Mouse (Mus musculus) heart, postnatal 14 days (tissue): ENCODE data around the gene Fancc. TPM values are rescaled to one million over a fixed set of nuclear protein-coding genes. Genes with fewer than 3 reads are reported as not detected.
"Not testable (repeated sequence)": the region's sequence is repeated elsewhere in the genome, so short reads cannot be mapped to it uniquely, and the experiment has no call there.

ENCODE experiments used
- DNase-seq, 2 experiments: peaks; one replicate each; pipeline ENCODE4 v3.0.0; 2021 to 2022
- intact Hi-C: fragments of 180-260 bp; cut with DNase I; formaldehyde crosslinking; loops from one replicate; pipeline ENCODE4 v1.15.1; 2025
- total RNA-seq, 2 experiments: library from RNA; stranded (reverse); gene quantifications; 2 replicates each; pipeline ENCODE4 v1.2.3; 2021

Fancc gene
- total RNA-seq, 2 experiments from 2014 or later: 5.0 to 6.9 TPM

DNA sequence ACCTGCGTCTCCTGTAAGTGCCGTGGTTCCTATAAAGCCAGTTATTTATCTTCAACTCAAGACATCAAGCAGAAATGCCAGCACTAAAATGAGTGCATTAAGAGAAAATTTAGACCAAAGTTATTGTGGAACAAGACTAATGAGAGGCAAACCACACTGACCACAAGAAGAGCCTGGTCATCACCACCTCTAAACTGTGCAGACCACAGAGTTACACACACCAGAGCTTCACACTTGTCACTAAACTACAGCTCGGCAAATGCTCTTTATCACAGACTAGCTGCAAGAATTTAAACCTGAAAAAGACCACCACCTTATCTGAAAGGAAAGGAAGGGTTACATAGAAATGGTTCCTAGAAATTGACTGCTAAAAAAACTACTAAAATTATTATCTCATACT lies 135.3 kb downstream of the Fancc start:
- DNase-seq: no peak
- intact Hi-C loops: no loop called here

GRCm38 (mm10) chr13:63360111-63360885 lies 136.8 kb downstream of the Fancc start:
- intact Hi-C loops: no loop called here
- DNase-seq: no peak

DNA sequence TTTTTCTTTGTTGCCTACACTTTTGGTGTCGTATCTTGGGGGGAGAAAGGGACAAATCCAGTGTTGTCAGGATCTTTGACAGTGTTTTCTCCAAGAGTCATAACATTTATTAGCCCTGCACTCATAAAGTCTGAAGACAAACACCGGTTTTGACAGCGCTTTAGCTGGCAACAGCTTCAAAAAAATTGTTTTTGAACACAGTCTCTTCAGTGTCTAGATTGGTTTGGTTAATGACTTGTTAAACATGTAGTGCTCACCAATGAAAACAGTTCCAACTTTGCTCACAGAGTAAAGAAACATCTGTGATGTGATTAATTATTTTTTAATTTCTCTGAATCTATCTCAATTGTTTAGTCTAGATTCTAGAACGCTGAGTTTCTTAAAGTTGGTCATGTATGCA lies 137.7 kb downstream of the Fancc start:
- no peak for DNase-seq
- intact Hi-C loops: no loop called here

GRCm38 (mm10) chr13:63356558-63356957 lies 140.5 kb downstream of the Fancc start:
- DNase-seq: peak; percentile 60 to 77
- intact Hi-C loops: loop anchor here (2.0 kb wide), 1 partner anchor 436 kb away; no protein-coding TSS in a partner anchor

DNA sequence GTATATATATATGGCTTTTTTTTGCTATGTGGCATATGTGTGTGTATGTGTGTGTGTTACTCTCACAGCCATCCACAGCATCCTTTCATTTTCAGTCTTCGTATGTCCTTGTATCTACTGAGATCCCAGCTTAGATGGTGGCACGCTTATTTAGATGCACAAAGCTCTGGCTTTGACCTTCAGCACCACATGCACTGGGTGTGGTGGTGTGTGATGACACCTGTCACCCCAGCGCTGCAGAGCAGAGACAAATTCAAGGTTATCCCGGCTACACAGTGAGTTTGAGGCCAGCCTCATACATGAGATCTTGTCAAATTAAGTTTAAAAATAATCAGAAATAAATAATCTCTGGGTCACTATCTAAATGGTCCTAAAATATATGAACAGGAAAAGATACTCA lies 141.0 kb downstream of the Fancc start:
- DNase-seq: no peak
- intact Hi-C loops: loop anchor here (2.0 kb wide), 1 partner anchor 435 kb away; no protein-coding TSS in a partner anchor

DNA sequence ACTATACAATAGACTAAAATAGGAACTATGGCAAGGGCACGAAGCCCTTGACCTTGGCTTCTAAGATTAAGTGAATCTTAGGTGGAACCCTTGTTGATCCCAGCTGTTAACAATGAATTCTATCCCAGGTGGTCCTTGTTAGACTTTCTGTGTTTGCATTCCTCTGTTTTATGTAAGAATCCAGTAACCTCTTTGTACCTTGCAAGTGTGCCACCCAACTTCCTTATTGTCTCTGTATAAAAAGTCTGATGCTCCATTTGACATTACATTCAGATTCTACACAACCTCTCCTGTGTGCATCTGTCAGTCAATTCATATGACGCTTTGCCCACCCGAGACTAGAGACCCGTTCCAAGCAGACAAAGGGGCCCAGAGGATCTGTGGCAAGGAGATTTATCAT lies 143.8 kb downstream of the Fancc start:
- intact Hi-C loops, DNase-seq: not testable (repeated sequence)

DNA sequence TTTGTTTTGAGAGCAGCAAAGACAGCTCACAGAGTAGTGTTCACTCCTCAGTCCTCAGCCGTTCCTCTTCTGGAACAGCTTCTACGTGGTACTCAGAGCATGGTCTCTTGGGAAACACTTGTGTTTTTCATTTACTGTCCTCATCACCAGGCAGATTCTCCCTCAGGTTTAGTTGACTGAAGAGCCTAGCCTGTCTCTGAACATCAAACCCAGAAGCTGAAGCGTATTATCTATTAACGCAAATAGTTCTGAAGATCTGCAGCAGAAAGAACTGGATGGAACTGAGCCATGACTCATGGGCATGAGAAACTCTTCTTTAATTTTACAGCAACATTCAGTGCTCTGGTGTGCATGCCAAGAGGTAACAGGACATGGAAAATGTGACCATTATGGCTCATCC lies 147.0 kb downstream of the Fancc start:
- no peak for DNase-seq
- intact Hi-C loops: no loop called here

GRCm38 (mm10) chr13:63347639-63348038 lies 149.4 kb downstream of the Fancc start:
- intact Hi-C loops: no loop called here
- no peak for DNase-seq

DNA sequence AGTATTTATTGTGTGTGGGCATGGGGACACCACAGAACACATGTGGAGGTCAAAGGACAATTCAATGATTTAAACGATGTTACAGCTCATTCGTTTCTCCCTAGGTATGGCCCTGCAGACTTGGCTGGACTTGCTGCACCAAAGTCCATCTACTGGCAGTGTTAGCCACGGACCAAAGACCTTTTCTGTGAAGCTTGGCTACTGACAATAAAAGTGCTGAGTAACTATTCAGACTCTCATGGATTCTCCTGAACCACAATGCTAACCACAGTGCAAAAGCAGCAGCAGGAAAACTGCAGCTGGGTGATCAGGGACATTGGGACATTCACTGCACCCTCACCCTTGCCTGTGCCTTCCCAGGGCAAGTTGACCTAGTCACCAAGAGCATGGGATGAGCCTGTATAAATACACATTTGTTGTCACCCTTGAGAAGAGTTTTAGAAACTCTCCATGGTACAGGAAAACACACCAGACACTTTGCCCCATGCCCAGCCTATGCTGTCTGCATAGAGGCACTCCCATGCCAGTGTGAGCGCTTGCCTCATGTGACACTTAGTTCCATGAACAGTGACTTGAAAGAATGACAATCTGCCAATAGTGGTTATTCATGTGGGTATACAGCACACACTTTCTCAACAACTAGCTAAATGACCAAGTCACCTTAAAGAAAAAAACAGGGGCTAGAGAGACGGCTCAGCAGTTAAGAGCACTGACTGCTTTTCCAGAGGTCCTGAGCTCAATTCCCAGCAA lies 151.4 kb downstream of the Fancc start:
- no peak for DNase-seq
- intact Hi-C loops: no loop called here

DNA sequence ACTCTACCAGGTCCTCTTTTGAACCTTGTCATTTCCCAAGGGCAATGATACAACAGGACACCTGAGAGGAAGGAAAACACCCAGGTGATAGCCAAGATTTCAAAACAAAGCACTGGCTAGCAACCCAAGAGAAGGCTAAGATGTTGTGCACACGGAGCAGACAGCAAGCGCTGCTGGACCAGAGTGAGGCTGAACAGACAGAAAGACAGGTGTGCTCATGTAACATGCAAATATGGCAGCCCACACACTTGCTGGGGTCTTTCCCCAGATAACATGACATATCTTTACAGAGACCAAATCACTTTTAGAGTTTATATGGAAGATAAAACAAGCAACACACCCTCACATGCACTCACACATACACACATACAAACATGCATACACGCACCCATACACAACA lies 152.6 kb downstream of the Fancc start:
- DNase-seq: no peak
- intact Hi-C loops: no loop called here

DNA sequence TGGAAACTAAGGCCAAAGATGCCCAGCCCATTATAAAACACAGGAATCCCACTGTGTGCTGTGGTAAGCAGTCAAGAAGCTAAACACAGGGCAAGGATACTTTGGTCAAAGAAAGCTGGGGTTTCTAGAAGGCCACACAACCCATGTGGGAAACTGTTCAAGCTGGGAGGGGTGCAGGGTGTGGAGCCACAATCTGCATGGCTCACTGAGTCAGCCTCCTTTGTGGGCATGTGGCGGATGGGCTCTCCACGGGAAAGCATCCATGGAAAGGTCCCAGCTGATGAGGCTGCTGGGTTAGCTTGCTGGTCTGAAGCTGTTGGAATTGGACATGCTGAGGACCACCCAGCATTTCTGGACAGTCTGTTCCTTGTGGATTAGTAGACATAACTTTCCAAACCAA lies 154.3 kb downstream of the Fancc start:
- intact Hi-C loops: no loop called here
- no peak for DNase-seq

- intact Hi-C loops: loop anchor here (10.0 kb wide), 1 partner anchor 575 kb away; the partner anchor contains the start of gene Platr25
- no peak for DNase-seq
Measured at GRCm38 (mm10) chr13:63339946-63340345, 157.1 kb downstream of the Fancc start.

- intact Hi-C loops: loop anchor here (10.0 kb wide), 1 partner anchor 573 kb away; the partner anchor contains the start of gene Platr25
- no peak for DNase-seq
Measured at GRCm38 (mm10) chr13:63337239-63337960, 159.7 kb downstream of the Fancc start.

GRCm38 (mm10) chr13:63336335-63336734 lies 160.7 kb downstream of the Fancc start:
- intact Hi-C loops: loop anchor here (10.0 kb wide), 1 partner anchor 572 kb away; the partner anchor contains the start of gene Platr25
- peak in 1 of 2 experiments; percentile 15 for DNase-seq

DNA sequence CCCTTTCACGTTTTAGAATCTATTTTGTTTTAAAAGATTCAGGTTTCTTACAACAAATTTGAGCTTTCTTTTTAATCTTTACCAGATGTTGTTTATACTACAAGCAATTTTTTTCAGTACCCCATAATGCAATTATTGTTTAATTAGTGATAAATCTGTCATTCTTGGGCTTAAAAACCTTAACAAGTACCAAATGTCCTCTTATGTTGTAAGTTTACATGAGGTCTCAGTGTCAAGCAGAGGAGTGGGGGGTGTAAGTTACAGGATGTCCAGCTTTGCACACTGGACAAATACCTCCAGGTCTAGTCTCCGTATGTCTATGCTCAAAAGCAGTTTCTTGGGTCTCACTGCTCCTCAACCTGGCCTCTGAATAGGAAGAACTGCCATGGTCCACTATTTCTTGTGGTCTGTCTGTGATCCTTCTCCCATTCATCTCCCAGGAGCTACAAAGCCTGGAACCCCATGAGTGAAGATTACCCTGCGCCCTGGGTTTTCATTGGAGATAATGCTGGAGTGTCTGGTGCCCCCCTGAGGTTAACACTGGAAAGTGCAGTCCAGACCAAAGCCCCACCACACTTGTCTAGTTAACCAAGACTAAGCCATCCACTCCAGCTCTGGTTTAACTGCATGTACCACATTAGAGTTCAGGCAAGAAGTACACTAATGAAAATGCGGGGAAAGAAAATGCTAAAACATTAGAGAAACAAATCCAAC lies 161.5 kb downstream of the Fancc start:
- intact Hi-C loops: loop anchor here (10.0 kb wide), 1 partner anchor 571 kb away; the partner anchor contains the start of gene Platr25
- peak; percentile 22 to 42 for DNase-seq

GRCm38 (mm10) chr13:63332576-63333300 lies 164.3 kb downstream of the Fancc start:
- peak; percentile 51 to 74 for DNase-seq
- intact Hi-C loops: loop anchor here (1.0 to 10.0 kb wide), 4 partner anchors 286 to 568 kb away; partner anchors contain the start of gene Platr25

DNA sequence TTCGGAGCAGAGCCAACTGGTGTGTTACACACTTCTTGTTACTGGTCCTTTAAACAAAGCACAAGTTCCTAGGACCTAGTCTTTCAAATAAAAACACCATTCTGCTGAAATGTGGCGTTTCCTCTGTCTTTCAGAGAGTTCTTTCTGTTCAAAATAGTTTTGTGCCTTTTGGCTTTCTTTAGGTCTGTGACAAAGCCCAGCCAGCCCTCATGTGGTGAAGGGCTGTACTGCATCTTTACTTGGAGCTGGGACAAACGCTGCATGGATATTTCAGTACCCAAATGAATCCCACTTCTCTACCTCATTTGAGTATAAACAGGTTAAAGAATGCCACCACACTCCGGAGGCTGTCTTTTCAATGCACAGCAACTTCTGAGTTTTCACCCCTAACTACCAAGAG lies 165.7 kb downstream of the Fancc start:
- DNase-seq: peak; percentile 73 to 86
- intact Hi-C loops: loop anchor here (10.0 kb wide), 1 partner anchor 567 kb away; the partner anchor contains the start of gene Platr25

- peak in 1 of 2 experiments; percentile 52 for DNase-seq
- intact Hi-C loops: loop anchor here (10.0 kb wide), 1 partner anchor 566 kb away; the partner anchor contains the start of gene Platr25
Measured at GRCm38 (mm10) chr13:63330236-63330860, 166.7 kb downstream of the Fancc start.

DNA sequence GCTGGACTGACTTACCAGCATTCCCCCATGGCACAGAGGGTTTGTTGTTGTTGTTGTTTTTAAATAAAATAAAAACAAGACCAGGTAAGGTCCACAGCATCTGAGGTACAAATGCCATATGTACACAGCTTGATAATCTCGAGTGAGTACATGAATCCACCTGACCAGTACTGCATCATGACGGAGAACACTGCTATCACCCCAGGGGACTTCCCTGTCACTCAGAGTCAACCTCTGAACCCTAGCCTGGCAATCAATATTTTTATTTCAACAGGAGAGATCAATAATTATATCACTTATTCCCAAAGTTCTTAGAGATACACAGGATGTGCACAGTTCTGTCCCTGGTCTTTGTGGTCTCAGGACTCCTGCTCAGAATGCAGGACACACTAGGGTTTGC lies 171.1 kb downstream of the Fancc start:
- no peak for DNase-seq
- intact Hi-C loops: loop anchor here (5.0 kb wide), 1 partner anchor 84 kb away; no protein-coding TSS in a partner anchor
